Mouse (Mus musculus) adrenal gland, adult (tissue): ENCODE data around the gene Cd59b.
"Not testable (repeated sequence)": the region's sequence is repeated elsewhere in the genome, so short reads cannot be mapped to it uniquely, and the experiment has no call there.

Experiments used
- DNase-seq, 2 experiments: peaks; one replicate each; pipeline ENCODE4 v3.0.0; 2022 to 2023; ENCODE audit warnings: low spot score in 1 of 2; ENCODE audit not compliant: inconsistent age in 2 of 2

Gene Cd59b

DNA sequence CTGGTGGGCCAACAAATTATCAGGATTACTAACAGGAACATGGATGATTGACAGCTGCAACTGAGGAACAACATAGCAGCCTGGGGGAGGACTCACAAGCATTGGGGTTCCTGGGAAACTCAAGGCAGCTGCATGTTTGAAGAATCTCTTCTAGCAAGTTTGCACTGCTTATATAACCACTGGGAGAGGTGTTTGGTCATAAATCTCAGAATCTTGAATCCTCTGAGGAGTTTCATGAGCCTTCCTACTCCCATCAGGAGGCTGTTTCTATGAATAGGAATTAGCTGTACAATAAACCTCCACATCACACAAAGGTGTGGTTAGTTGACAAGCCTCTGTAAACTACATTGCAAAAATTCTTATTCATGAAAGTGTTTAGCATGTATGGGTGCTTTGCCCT, 7.0 kb upstream of the Cd59b start:
- DNase-seq = no peak

GRCm38 (mm10) chr2:104064152-104064551, 5.5 kb upstream of the Cd59b start:
- no peak for DNase-seq

DNA sequence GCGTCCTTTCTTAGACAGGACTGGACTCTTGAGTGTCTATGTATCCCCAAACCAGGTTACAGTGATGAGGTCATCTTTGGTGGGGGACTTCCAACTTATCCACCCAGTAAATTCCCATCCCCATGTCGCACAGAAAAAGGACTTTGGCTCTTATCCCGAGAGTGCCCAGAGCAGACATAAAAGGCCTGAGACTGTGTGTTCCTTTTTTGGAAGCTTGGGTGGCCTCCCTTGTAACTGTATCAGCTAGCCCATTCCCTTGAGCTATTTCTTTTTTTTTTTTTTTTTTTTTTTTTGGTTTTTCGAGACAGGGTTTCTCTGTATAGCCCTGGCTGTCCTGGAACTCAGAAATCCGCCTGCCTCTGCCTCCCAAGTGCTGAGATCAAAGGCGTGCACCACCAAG, 4.1 kb upstream of the Cd59b start, which contains the start of gene Gm10912:
Gene Gm10912, plus strand, starts transcription at position 301 of the 400 bp plus-strand sequence.
- not testable (repeated sequence) for DNase-seq

DNA sequence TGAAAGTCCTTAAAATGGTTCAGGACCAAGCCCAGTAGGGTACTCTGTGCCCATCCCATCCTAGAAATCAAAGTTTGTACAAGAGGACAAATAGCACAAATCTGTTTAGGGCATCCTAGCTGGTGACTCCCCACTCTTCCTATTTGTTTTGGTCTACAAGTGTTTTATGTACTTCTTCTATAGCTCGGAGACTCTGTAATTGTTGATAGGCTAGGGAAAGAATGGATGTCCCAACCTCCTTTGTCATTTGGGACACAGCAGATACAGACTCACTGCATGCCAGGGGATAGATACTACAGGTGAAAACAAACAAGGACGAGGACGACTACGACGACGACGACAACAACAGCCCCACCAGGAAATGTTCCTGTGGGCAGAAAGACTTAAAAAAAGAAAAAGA, 1.2 kb upstream of the Cd59b start, which contains the start of gene Gm10799:
Gene Gm10799, minus strand, starts transcription at position 101 of the 400 bp plus-strand sequence.
- DNase-seq = not testable (repeated sequence)

GRCm38 (mm10) chr2:104078285-104078684, 8.6 kb downstream of the Cd59b start:
- DNase-seq = not testable (repeated sequence)

DNA sequence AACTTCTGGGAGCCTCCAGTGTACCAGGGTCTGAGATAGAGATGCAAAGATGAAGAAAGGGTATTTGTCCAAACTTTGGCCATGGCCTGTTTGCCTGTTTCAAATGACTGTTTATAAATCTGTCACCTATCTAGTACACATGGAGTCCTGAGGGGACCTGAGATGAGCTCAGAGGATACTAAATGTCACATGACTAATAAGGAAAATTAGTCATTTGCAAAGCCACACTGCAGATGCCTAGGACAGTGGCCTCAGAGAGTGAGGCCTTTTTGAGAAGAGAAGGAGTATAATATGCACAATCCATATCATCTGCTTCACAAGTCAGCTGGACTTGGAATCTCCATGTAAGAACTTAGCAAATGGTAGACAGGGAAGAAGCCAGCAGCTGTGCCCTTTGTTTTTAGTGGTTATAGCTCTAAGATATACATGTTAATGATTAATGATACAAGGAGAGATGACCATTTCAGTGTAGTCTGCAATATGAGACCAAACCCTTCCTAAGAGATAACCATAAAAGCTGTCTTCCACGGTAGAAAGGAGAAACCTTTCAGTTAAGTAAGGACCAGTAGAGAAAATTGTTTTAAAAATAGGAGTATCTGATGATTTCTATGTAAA, 11.9 kb downstream of the Cd59b start:
- DNase-seq = not testable (repeated sequence)

DNA sequence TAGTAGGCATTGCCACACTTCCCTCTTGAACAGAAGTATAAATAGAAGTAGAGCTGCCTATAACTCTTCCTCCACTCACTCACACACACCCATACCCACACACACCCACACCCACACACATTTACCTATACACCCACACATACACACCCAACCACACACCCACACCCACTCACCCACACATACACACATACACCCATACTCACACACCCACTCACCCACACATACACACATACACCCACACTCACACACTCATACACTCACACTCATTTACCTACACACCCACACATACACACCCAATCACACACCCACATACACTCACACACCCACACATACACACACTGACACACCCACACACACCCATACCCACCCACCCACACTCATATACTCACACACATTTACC, 12.8 kb downstream of the Cd59b start:
- peak in 1 of 2 experiments; percentile 3 for DNase-seq

GRCm38 (mm10) chr2:104084027-104084426, 14.4 kb downstream of the Cd59b start:
- not testable (repeated sequence) for DNase-seq

DNA sequence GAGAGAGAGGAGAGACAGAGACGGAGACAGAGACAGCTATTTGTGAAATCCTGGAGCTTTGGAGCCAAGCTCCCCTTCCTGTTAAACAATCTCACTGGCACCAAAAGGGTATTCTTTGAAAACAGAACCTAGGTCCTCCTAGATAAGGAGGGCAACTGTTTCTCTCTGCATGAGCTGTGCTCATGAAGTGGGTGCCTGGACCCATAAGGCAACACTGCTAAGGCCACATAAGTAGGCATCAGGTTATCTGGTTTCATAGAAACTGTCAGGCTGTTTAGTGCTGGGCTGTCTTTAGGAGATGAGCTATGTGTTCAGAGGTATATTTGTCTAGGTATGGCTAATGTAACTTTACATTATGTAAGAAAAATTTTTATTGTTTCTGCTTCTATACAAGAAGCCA, 17.9 kb downstream of the Cd59b start:
- not testable (repeated sequence) for DNase-seq

GRCm38 (mm10) chr2:104093305-104093704, 23.7 kb downstream of the Cd59b start:
- DNase-seq = no peak

GRCm38 (mm10) chr2:104095741-104096213, 26.1 kb downstream of the Cd59b start, which contains the start of gene Cd59a:
TSS of gene Cd59a (plus strand) at chr2:104095801.
- DNase-seq = peak; percentile 92 to 97

- DNase-seq = no peak
Observed at GRCm38 (mm10) chr2:104096256-104096655, 26.6 kb downstream of the Cd59b start.

- DNase-seq = not testable (repeated sequence)
Observed at GRCm38 (mm10) chr2:104096796-104097195, 27.1 kb downstream of the Cd59b start.

GRCm38 (mm10) chr2:104097396-104097795, 27.7 kb downstream of the Cd59b start:
- not testable (repeated sequence) for DNase-seq

DNA sequence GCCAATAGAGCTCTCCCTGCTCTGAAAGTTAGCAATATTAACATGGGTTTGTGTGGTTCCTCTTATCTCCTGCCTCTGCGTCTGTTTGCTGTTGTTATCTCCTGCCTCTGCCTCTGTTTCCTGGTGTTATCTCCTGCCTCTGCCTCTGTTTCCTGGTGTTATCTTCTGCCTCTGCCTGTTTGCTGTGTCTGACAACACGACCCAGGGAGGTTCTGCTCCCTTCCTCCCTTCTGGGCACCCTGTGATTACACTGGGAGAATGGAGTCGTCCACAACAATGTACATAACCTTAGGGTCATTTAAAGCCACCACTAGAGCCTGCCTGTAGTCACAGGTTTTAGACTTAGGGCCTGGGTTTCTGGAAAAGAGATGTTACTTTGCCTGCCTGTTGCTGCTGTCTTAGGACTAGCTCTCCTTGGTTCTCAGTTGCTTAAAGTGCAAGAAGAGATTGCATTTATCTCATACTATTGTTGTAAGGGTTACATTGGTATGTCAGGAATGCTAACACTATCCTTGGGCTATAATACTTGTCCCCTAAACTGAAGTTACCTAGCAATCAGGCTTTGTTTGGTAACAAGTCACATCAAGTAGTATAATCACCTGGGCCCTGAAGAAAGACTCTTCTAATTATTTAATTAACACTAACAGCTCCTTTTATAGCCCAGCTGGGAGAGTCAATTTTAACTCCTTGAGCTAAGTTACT, 29.0 kb downstream of the Cd59b start:
- DNase-seq = no peak

DNA sequence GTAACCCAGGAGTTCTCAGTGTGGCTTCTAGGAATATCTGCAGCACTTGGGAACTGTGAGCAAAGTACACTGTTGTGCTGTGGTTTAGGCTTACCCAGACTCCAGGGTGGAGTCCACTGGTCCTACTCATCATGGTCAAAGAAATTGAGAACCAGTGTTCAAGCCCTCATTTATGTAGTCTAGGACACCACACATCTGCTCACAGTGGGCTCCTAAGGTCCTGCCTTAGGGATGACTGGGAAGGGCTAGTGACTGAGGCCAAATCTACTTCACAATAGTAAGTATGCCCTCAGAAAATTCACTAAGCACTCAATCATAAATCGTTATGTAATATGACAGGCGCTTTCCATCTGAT, 29.6 kb downstream of the Cd59b start:
- no peak for DNase-seq

GRCm38 (mm10) chr2:104099946-104100345, 30.3 kb downstream of the Cd59b start:
- no peak for DNase-seq

DNA sequence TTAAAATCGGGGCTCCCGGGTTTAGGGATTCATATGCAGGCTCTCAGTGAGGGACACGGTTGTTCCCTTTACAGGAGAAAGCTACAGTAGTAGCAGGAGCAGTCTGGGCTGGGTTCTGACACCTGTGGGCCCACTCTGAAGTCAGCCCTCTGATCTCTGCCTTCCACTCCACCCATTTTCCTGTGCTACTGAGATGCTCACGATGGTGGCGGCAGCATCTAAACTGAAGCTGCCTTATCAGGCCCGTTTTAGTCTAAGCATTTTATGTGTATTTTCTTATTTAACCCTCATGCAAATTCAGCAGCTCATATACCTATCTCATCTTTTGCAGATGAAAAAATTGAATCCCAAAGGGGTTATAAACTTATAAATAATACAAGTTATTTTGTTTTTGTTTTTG, 35.2 kb downstream of the Cd59b start:
- no peak for DNase-seq

DNA sequence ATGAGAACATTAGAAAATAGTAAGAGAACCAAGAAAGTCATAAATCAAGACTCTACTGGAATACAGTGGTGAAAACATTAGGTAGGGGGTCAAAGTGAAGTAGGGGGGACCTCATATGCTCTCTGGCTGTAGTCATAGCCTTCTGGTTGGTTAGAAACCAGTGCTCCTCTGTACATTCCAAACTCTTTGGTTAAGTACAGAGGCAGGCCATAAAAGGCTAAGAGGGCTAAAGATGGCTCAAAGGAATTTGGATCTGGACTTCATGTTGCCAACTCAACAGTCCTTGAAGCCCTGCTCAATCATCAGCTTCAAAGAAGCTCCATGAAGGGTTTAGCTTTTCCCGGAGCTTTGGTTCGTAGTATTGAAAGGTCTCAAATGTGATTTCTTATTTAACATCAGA, 39.4 kb downstream of the Cd59b start:
- peak in 1 of 2 experiments; percentile 68 for DNase-seq

DNA sequence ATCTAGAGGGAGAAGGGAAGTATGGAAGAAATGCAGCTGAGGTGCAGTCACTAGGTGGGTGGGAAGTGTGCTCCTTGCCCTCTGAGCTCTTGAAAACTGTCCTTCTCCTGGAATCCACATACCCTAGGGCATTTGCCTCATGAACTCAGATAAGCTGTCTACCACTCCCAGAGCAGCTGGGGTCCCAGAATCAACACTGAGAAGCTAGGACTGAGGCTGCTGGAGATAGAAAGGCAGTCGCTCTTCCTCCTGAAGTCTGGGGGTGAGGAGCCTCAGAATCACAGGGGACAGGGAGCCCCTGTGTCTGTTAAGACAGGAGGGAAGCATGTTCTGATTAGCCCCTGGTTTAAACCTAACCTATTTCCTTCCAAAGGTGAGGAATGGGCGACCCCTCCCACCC, 39.9 kb downstream of the Cd59b start:
- no peak for DNase-seq

- peak in 1 of 2 experiments; percentile 30 for DNase-seq
Observed at GRCm38 (mm10) chr2:104110031-104110430, 40.4 kb downstream of the Cd59b start.

- DNase-seq = not testable (repeated sequence)
Observed at GRCm38 (mm10) chr2:104111170-104111797, 41.6 kb downstream of the Cd59b start.
